8 mouse cellular contexts compared by ENCODE assay signal in genomic region chr9:61372976-61373633, GRCm38 (mm10). TPM values are rescaled to one million over a fixed set of nuclear protein-coding genes. Genes with fewer than 3 reads are reported as not detected.
DNase-seq lines count a peak whose midpoint lies in the region; ATAC-seq lines count a peak whose summit lies in the region.

No protein-coding gene starts in this region.

- DNase-seq in left cerebral cortex, adult 18-20 months (ENCODE audit: low spot score in 2 of 2) = peak; percentile 25 to 40
- DNase-seq in left cerebral cortex, adult 9 months (ENCODE audit: low spot score in 2 of 2) = no peak
- DNase-seq in adrenal gland, postnatal 36 days = peak; percentile 49 to 69
- peak; percentile 71 for DNase-seq in hindbrain, embryonic 14.5 days (ENCODE audit: low spot score)
- peak; percentile 51 for DNase-seq in ovary, postnatal 36 days (ENCODE audit: low spot score)
- DNase-seq in urinary bladder, postnatal 25 days (ENCODE audit: low spot score) = peak; percentile 35

- peaks cover 66% of the 10 kb centered on the region for H3K4me1 ChIP-seq in forebrain, embryonic 12.5 days
- peaks cover 65% of the 10 kb centered on the region for H3K4me1 ChIP-seq in hindbrain, embryonic 14.5 days (replicated peaks; ENCODE audit: control insufficient read depth, insufficient read depth, low read length)
- H3K4me1 ChIP-seq in liver, embryonic 16.5 days (ENCODE audit: control insufficient read depth, low read depth, low read length) = peaks cover 67% of the 10 kb centered on the region

- peak overlapping the region; percentile 72 for H3K4me2 ChIP-seq in forebrain, embryonic 12.5 days
- H3K4me2 ChIP-seq in hindbrain, embryonic 14.5 days (replicated peaks) = peak overlapping the region; percentile 83
- peak overlapping the region; percentile 95 for H3K4me2 ChIP-seq in liver, embryonic 16.5 days (ENCODE audit: low read depth, low read length)

- no peaks in the 10 kb centered on the region for H3K27me3 ChIP-seq in forebrain, embryonic 12.5 days
- no peaks in the 10 kb centered on the region for H3K27me3 ChIP-seq in hindbrain, embryonic 14.5 days (ENCODE audit: control insufficient read depth, insufficient read depth, low read length)
- H3K27me3 ChIP-seq in liver, embryonic 16.5 days (ENCODE audit: control insufficient read depth, insufficient read depth, low read depth, low read length) = peaks cover 42% of the 10 kb centered on the region

- H3K36me3 ChIP-seq in forebrain, embryonic 12.5 days (replicated peaks) = peaks cover 10% of the 10 kb centered on the region; the same call in 1 of the 2 replicates
- H3K36me3 ChIP-seq in hindbrain, embryonic 14.5 days (replicated peaks; ENCODE audit: control insufficient read depth, insufficient read depth) = peaks cover 3% of the 10 kb centered on the region; the same call in 1 of the 2 replicates
- H3K36me3 ChIP-seq in liver, embryonic 16.5 days (ENCODE audit: control insufficient read depth, insufficient read depth) = no peaks in the 10 kb centered on the region

- no peaks in the 10 kb centered on the region for H3K9me3 ChIP-seq in forebrain, embryonic 12.5 days
- H3K9me3 ChIP-seq in hindbrain, embryonic 14.5 days (ENCODE audit: control insufficient read depth, low read length) = no peaks in the 10 kb centered on the region
- H3K9me3 ChIP-seq in liver, embryonic 16.5 days (replicated peaks; ENCODE audit: control insufficient read depth, low read length) = no peaks in the 10 kb centered on the region

- peak overlapping the region; percentile 92 for H3K4me3 ChIP-seq in forebrain, embryonic 12.5 days (replicated peaks)
- H3K4me3 ChIP-seq in hindbrain, embryonic 14.5 days (replicated peaks; ENCODE audit: low read length) = peak overlapping the region; percentile 91
- peak overlapping the region; percentile 72 for H3K4me3 ChIP-seq in liver, embryonic 16.5 days (ENCODE audit: low read depth, low read length)

- WGBS in forebrain, embryonic 12.5 days = 1% methylated on average over 62 of the region's 66 CpGs
- WGBS in hindbrain, embryonic 14.5 days = under 1% methylated on average over 64 of the region's 66 CpGs
- under 1% methylated on average over 65 of the region's 66 CpGs for WGBS in liver, embryonic 16.5 days (ENCODE audit: insufficient replicate concordance)

- no peak for ATAC-seq in forebrain, embryonic 12.5 days (ENCODE audit: low FRiP score)
- no peak for ATAC-seq in hindbrain, embryonic 14.5 days (ENCODE audit: low FRiP score)
- no peak for ATAC-seq in liver, embryonic 16.5 days (ENCODE audit: low read depth)

- H3K27ac ChIP-seq in forebrain, embryonic 12.5 days = peak overlapping the region; percentile 91
- H3K27ac ChIP-seq in hindbrain, embryonic 14.5 days = peak overlapping the region; percentile 93
- peak overlapping the region; percentile 67; the same call in 1 of the 2 replicates for H3K27ac ChIP-seq in liver, embryonic 16.5 days (ENCODE audit: low read length)

- H3K9ac ChIP-seq in forebrain, embryonic 12.5 days = peak overlapping the region; percentile 98
- peak overlapping the region; percentile 99 for H3K9ac ChIP-seq in hindbrain, embryonic 14.5 days
- H3K9ac ChIP-seq in liver, embryonic 16.5 days (ENCODE audit: low read depth, low read length) = peak overlapping the region; percentile 75

RNA-seq across cellular contexts. Expression of gene Tle3, which starts 0.9 kb away (rescaled TPM):
- 10 to 100 TPM; 54.3 to 58.3 TPM for total RNA-seq in left cerebral cortex, adult 18-20 months (2021)
- 100 to 1,000 TPM; 121 to 144 TPM for total RNA-seq in adrenal gland, postnatal 36 days (2021)
- 55.6 and 56.2 TPM in 2 replicates for polyA plus RNA-seq in forebrain, embryonic 12.5 days (2016; fragmentation: Nextera tagmentation; extraction: Ambion mirVana)
- 22.4 and 23.9 TPM in 2 replicates for polyA plus RNA-seq in hindbrain, embryonic 14.5 days (2014; fragmentation: Nextera tagmentation; extraction: Ambion mirVana)
- 3.0 and 3.6 TPM in 2 replicates for polyA plus RNA-seq in liver, embryonic 16.5 days (2015; fragmentation: Nextera tagmentation; extraction: Ambion mirVana)

Comparison
In these comparisons a context has a peak if more than half of its experiments do, and no peak if none do; other contexts are left out.
1. DNase-seq: peak in left cerebral cortex, adult 18-20 months (2 of 2), adrenal gland, postnatal 36 days (2 of 2), hindbrain, embryonic 14.5 days (single experiment), ovary, postnatal 36 days (single experiment) and urinary bladder, postnatal 25 days (single experiment); none in left cerebral cortex, adult 9 months (0 of 2).
2. Peak in every context shown above with its lines, with median percentiles within 50 percentile points of each other: H3K27ac ChIP-seq, H3K4me2 ChIP-seq, H3K4me3 ChIP-seq and H3K9ac ChIP-seq.